Mouse (Mus musculus) kidney, adult 2 months (tissue): ENCODE results near the gene Tom1.
A peak's percentile ranks its signal among the peaks of the same experiment; 100 is the strongest.

Experiments used
- CTCF ChIP-seq: fragments of 200-500 bp; conservative IDR thresholded peaks from 2 replicates; pipeline ENCODE4 v1.5.1; 2011; ENCODE audit warnings: low read depth, mild to moderate bottlenecking, control low read depth, low read length, moderate library complexity, mixed read lengths; ENCODE audit not compliant: insufficient read depth, insufficient read length
- POLR2A ChIP-seq: fragments of 200-500 bp; IDR thresholded peaks from one replicate; pipeline ENCODE4 v1.6.1; 2011; ENCODE audit warnings: low read depth, low read length, control low read depth

- no peak for TF ChIP-seq CTCF
- peak; percentile 17 for TF ChIP-seq POLR2A
These were observed at the start of gene Tom1 for GRCm38 (mm10) chr8:75033511-75034243.
